Comparison of ENCODE assay signal across 10 mouse cellular contexts in the genomic region with DNA sequence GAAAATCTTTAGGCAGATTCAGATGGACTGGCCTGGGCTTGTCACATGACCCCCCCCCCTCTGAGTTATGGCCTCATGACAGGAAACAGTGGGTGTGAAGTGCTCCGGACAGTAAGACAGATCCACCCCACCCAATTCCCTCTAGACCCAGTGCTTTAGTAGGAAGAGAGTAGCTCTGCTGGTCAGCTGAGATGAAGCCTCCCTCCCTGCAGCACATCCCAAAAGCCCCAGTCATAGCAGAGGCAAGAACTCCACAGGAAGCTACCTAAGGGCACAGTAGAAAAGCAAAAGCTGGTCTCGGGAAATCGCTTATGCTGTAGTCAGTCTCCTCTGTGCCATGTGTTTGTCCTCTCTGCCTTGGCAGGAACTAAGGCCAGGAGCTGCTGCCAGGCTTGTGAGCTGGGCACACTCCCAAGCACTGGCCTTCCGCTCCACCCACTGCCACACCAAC. TPM values are rescaled to one million over a fixed set of nuclear protein-coding genes. Genes with fewer than 3 reads are reported as not detected.
DNase-seq lines count a peak whose midpoint lies in the region; ATAC-seq and TF ChIP-seq lines count a peak whose summit lies in the region.
"Had no signal": no experiment of that assay in that cellular context is flagged by ENCODE, and none has a peak within 500 bp of the region (broad histone marks: within the 10 kb centered on the region; RNA-seq: fewer than 3 reads in every experiment).

No protein-coding gene starts in this region.

- peak; percentile 66 for DNase-seq in midbrain, postnatal 0 days (ENCODE audit: low spot score)
- DNase-seq in gastrocnemius, postnatal 36 days, result peak; percentile 35 to 47
- DNase-seq in layer of hippocampus, postnatal 14 days (ENCODE audit: low spot score in 2 of 2), result peak; percentile 22 to 57
- peak; percentile 10 for DNase-seq in telencephalon, adult 2 months (ENCODE audit: low read depth, low spot score)
- no peak for DNase-seq in stomach, postnatal 0 days (ENCODE audit: low spot score)

- TF ChIP-seq EP300 in stomach, postnatal 0 days (optimal IDR thresholded peaks at IDR 0.05), result no peak

- no peaks in the 10 kb centered on the region for H3K4me1 ChIP-seq in midbrain, postnatal 0 days (ENCODE audit: insufficient read depth, low read length)
- no peaks in the 10 kb centered on the region for H3K4me1 ChIP-seq in midbrain, embryonic 15.5 days
- H3K4me1 ChIP-seq in brown adipose tissue, adult 24 weeks (ENCODE audit: control insufficient read depth, insufficient read depth, insufficient read length, low read length), result peaks cover 26% of the 10 kb centered on the region
- H3K4me1 ChIP-seq in stomach, postnatal 0 days (replicated peaks; ENCODE audit: control insufficient read depth, insufficient read depth), result no peaks in the 10 kb centered on the region
- no peaks in the 10 kb centered on the region for H3K4me1 ChIP-seq in midbrain, embryonic 16.5 days (ENCODE audit: control insufficient read depth, insufficient read depth, low read length)
- H3K4me1 ChIP-seq: heart, embryonic 13.5 days; lung, embryonic 15.5 days had no signal

- H3K4me2 ChIP-seq in midbrain, postnatal 0 days (ENCODE audit: low read depth, low read length, poor library complexity, severe bottlenecking), result no peak overlapping the region
- H3K4me2 ChIP-seq in midbrain, embryonic 15.5 days, result no peak overlapping the region
- no peak overlapping the region for H3K4me2 ChIP-seq in stomach, postnatal 0 days (replicated peaks; ENCODE audit: low read depth)
- H3K4me2 ChIP-seq in midbrain, embryonic 16.5 days (ENCODE audit: low read length), result no peak overlapping the region
- H3K4me2 ChIP-seq: heart, embryonic 13.5 days; lung, embryonic 15.5 days had no signal

- H3K4me3 ChIP-seq in midbrain, postnatal 0 days (ENCODE audit: low read depth, low read length), result no peak overlapping the region
- no peak overlapping the region for H3K4me3 ChIP-seq in midbrain, embryonic 15.5 days
- H3K4me3 ChIP-seq in brown adipose tissue, adult 24 weeks (ENCODE audit: insufficient read depth, low read depth, low read length), result no peak overlapping the region
- H3K4me3 ChIP-seq in stomach, postnatal 0 days (ENCODE audit: low read depth, low read length), result no peak overlapping the region
- H3K4me3 ChIP-seq in midbrain, embryonic 16.5 days (ENCODE audit: low read depth, low read length), result no peak overlapping the region
- H3K4me3 ChIP-seq: heart, embryonic 13.5 days; lung, embryonic 15.5 days had no signal

- no peaks in the 10 kb centered on the region for H3K27me3 ChIP-seq in midbrain, postnatal 0 days (ENCODE audit: insufficient read depth, low read length)
- H3K27me3 ChIP-seq in midbrain, embryonic 15.5 days (replicated peaks), result no peaks in the 10 kb centered on the region
- H3K27me3 ChIP-seq in stomach, postnatal 0 days (ENCODE audit: control insufficient read depth, insufficient read depth, low read length), result no peaks in the 10 kb centered on the region
- no peaks in the 10 kb centered on the region for H3K27me3 ChIP-seq in midbrain, embryonic 16.5 days (ENCODE audit: control insufficient read depth, insufficient read depth, low read depth, low read length)
- H3K27me3 ChIP-seq: heart, embryonic 13.5 days; lung, embryonic 15.5 days had no signal

- 77% methylated on average over 4 of the region's 4 CpGs for whole genome bisulfite sequencing in midbrain, postnatal 0 days
- 78% methylated on average over 4 of the region's 4 CpGs for WGBS in midbrain, embryonic 15.5 days
- 70% methylated on average over 4 of the region's 4 CpGs for WGBS in stomach, postnatal 0 days
- WGBS in midbrain, embryonic 16.5 days, result 81% methylated on average over 4 of the region's 4 CpGs

- H3K36me3 ChIP-seq in midbrain, postnatal 0 days (ENCODE audit: insufficient read depth, low read length), result no peaks in the 10 kb centered on the region
- no peaks in the 10 kb centered on the region for H3K36me3 ChIP-seq in midbrain, embryonic 15.5 days (replicated peaks)
- no peaks in the 10 kb centered on the region for H3K36me3 ChIP-seq in stomach, postnatal 0 days (ENCODE audit: control insufficient read depth, insufficient read depth, low read length)
- H3K36me3 ChIP-seq in midbrain, embryonic 16.5 days (ENCODE audit: control insufficient read depth, insufficient read depth, low read length), result no peaks in the 10 kb centered on the region
- H3K36me3 ChIP-seq: lung, embryonic 15.5 days had no signal

- intact Hi-C loops in gastrocnemius, postnatal 36 days (cut with DNase I), result no loop called here

- peak; percentile 58; the same call in 1 of the 2 replicates for ATAC-seq in midbrain, postnatal 0 days (ENCODE audit: low FRiP score)
- no peak for ATAC-seq in midbrain, embryonic 15.5 days (replicated peaks)
- no peak for ATAC-seq in stomach, postnatal 0 days (ENCODE audit: low FRiP score, low TSS enrichment)
- ATAC-seq in midbrain, embryonic 16.5 days, result no peak

- H3K9me3 ChIP-seq in midbrain, postnatal 0 days (ENCODE audit: low read length), result no peaks in the 10 kb centered on the region
- H3K9me3 ChIP-seq in midbrain, embryonic 15.5 days, result no peaks in the 10 kb centered on the region
- H3K9me3 ChIP-seq in stomach, postnatal 0 days (ENCODE audit: control insufficient read depth, low read length), result no peaks in the 10 kb centered on the region
- no peaks in the 10 kb centered on the region for H3K9me3 ChIP-seq in midbrain, embryonic 16.5 days (replicated peaks; ENCODE audit: control insufficient read depth, low read length, poor library complexity, severe bottlenecking)
- H3K9me3 ChIP-seq: heart, embryonic 13.5 days; lung, embryonic 15.5 days had no signal

- no peak overlapping the region for H3K27ac ChIP-seq in midbrain, postnatal 0 days (ENCODE audit: low read depth, low read length)
- H3K27ac ChIP-seq in midbrain, embryonic 15.5 days, result no peak overlapping the region
- H3K27ac ChIP-seq in brown adipose tissue, adult 24 weeks (replicated peaks; ENCODE audit: low read depth, low read length), result peak overlapping the region; percentile 83
- no peak overlapping the region for H3K27ac ChIP-seq in stomach, postnatal 0 days (replicated peaks)
- H3K27ac ChIP-seq in midbrain, embryonic 16.5 days (ENCODE audit: low read length), result no peak overlapping the region
- H3K27ac ChIP-seq: heart, embryonic 13.5 days; lung, embryonic 15.5 days had no signal

- H3K9ac ChIP-seq in midbrain, postnatal 0 days (replicated peaks; ENCODE audit: low read length, poor library complexity, severe bottlenecking), result no peak overlapping the region
- no peak overlapping the region for H3K9ac ChIP-seq in midbrain, embryonic 15.5 days
- H3K9ac ChIP-seq in stomach, postnatal 0 days (ENCODE audit: low read length), result no peak overlapping the region
- H3K9ac ChIP-seq in midbrain, embryonic 16.5 days (ENCODE audit: low read depth, low read length), result no peak overlapping the region
- H3K9ac ChIP-seq: heart, embryonic 13.5 days; lung, embryonic 15.5 days had no signal

- TF ChIP-seq CTCF in midbrain, postnatal 0 days (IDR thresholded peaks at IDR 0.05), result no peak
- no peak for TF ChIP-seq CTCF in stomach, postnatal 0 days (IDR thresholded peaks at IDR 0.05; ENCODE audit: low read depth)

RNA-seq across cellular contexts. Expression of a gene that starts 60.0 kb away (rescaled TPM):
- total RNA-seq in midbrain, postnatal 0 days (2014; rRNA removed), result 4.1 and 7.9 TPM in 2 replicates
- 3.3 and 4.1 TPM in 2 replicates for polyA plus RNA-seq in midbrain, postnatal 0 days (2015; fragmentation: Nextera tagmentation; extraction: Ambion mirVana)
- polyA plus RNA-seq in midbrain, embryonic 15.5 days (2015; fragmentation: Nextera tagmentation; extraction: Ambion mirVana), result 4.5 and 5.5 TPM in 2 replicates
- polyA plus RNA-seq in brown adipose tissue, adult 24 weeks (2012; ENCODE audit: insufficient read depth, insufficient read length, missing spikeins), result 17.9 and 20.1 TPM in 2 replicates
- total RNA-seq in gastrocnemius, postnatal 36 days (2021), result 10 to 100 TPM; 12.0 to 12.7 TPM
- total RNA-seq in layer of hippocampus, postnatal 14 days (2021), result 1 to 10 TPM; 4.0 to 6.3 TPM
- polyA plus RNA-seq in stomach, postnatal 0 days (2015; fragmentation: Nextera tagmentation; extraction: Ambion mirVana), result 5.8 and 6.3 TPM in 2 replicates
- 5.6 TPM in 2 replicates for polyA plus RNA-seq in midbrain, embryonic 16.5 days (2015; fragmentation: Nextera tagmentation; extraction: Ambion mirVana)
